Mouse (Mus musculus): ENCODE data around the gene Slc4a4. TPM values are rescaled to one million over a fixed set of nuclear protein-coding genes. Genes with fewer than 3 reads are reported as not detected.
A peak's percentile ranks its signal among the peaks of the same experiment; 100 is the strongest.
"Not testable (repeated sequence)": the region's sequence is repeated elsewhere in the genome, so short reads cannot be mapped to it uniquely, and the experiment has no call there.

Slc4a4 gene
- polyA plus RNA-seq, 1 experiment from 2014 or later: 2.6 TPM

DNA sequence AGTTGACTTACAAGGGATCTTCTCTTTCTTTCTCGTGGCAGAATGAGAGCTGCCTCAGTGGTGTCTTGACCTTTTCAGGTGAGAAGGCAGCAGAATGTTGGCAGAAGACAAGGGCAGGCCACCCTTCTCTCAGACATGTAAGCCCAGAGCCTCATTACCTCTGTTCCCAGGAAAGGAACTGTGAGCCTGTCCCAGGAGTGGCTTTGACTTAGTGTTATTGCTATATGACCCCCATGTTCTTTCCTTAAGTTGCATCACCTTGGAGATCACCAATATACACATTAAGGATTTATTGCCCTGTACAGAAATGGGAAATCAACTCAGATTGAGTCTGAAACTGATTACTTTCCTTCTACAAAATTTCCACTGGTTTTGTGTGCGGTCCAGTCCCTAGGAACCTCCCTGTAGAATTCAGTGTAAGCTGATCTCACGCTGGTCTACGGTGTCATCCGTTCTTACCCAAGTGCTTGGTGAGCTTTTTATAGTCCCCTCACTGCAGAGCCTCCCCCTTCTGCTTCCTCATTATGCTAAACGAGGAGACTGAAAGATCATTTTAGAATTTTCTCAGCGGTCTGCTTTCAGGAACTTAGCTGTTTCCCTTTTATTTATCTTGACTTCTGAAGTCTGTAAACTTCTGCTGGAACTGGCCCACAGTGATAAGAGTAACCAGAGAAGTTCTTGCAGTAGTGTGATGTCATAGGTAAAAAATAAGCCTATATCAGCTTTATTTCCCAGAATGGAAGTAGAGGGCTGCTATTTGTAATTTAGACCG lies 94.8 kb downstream of the Slc4a4 start:
- no peaks in the 10 kb centered on the region for H3K9me3 ChIP-seq (ENCODE audit: control insufficient read depth, low read length)
- H3K4me2 ChIP-seq (ENCODE audit: low read depth, low read length): no peak overlapping the region
- H3K4me3 ChIP-seq (ENCODE audit: low read length): no peak overlapping the region
- H3K27me3 ChIP-seq (replicated peaks; ENCODE audit: control insufficient read depth, insufficient read depth, low read length): no peaks in the 10 kb centered on the region
- 28% methylated on average over 8 of the region's 8 CpGs for WGBS
- H3K36me3 ChIP-seq (ENCODE audit: control insufficient read depth, insufficient read depth, low read length): no peaks in the 10 kb centered on the region
- H3K9ac ChIP-seq (ENCODE audit: low read depth, low read length): no peak overlapping the region; the same call in 1 of the 2 replicates
- peak overlapping the region; percentile 46 for H3K27ac ChIP-seq (ENCODE audit: low read length)
- ATAC-seq: peak; percentile 61
- peaks cover 7% of the 10 kb centered on the region for H3K4me1 ChIP-seq (ENCODE audit: control insufficient read depth, insufficient read depth, low read length)

DNA sequence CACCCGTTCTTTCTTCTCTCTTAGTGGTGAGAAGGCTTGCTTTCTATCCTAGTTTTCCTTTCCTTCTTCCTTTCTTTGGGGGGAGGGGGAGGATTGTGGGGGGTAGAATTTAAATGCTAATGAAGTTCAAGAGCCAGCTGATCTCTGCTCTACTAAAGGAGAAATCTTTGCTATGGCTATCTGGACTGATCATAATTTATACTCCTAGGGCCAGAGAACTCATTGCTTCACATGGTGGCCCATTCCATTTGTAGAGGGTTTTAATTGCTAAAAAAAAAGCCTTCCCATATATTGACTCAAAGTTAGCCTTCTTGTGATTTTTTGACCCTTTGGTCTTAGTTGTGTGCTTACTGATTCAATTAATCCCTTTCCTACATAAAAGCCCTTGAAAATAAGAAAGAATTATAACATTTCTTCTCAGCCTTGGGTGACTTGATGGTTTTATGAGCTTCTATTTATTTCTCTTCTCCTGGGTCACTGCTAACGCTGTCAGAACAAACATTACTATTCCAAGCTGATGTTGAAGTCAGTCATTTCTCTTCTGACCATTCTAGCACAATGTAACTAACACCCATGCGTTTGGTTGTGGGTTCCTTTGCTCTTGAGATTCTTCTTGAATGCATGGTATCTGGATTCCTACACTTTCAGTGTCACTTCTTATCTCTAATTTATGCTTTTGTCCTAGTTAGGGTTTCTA lies 95.6 kb downstream of the Slc4a4 start:
- Histone ChIP-seq H3K4me2 (ENCODE audit: low read depth, low read length) (no peak overlapping the region), H3K27ac (ENCODE audit: low read length) (peak overlapping the region; percentile 46; the same call in 1 of the 2 replicates), H3K36me3 (ENCODE audit: control insufficient read depth, insufficient read depth, low read length) (no peaks in the 10 kb centered on the region), H3K4me1 (ENCODE audit: control insufficient read depth, insufficient read depth, low read length) (peaks cover 7% of the 10 kb centered on the region), H3K9me3 (ENCODE audit: control insufficient read depth, low read length) (no peaks in the 10 kb centered on the region), H3K27me3 (replicated peaks; ENCODE audit: control insufficient read depth, insufficient read depth, low read length) (no peaks in the 10 kb centered on the region), H3K9ac (ENCODE audit: low read depth, low read length) (no peak overlapping the region), H3K4me3 (ENCODE audit: low read length) (no peak overlapping the region)
- ATAC-seq: no peak; the same call in 1 of the 2 replicates
- WGBS: 53% methylated on average over 3 of the region's 3 CpGs

DNA sequence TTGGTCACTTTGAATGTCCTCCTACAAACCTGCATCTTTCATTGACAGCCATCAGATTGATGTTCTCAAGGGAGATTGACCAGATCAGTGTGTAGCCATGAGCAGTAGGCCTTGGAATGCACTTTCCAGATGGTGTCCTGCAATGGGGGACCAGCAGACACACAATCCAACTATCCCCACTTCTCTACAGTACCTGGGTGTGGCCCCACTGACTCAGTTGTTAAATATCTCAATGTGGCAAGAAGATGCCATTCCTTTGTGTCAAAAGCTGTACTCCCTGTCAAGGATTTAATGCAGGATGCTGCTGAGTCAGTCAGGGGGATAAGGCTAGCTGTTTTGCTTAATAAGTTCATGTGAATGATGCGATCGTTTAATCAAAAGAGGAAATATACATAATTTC lies 96.6 kb downstream of the Slc4a4 start:
- no peaks in the 10 kb centered on the region for H3K36me3 ChIP-seq (ENCODE audit: control insufficient read depth, insufficient read depth, low read length)
- H3K27me3 ChIP-seq (replicated peaks; ENCODE audit: control insufficient read depth, insufficient read depth, low read length): no peaks in the 10 kb centered on the region
- no peak overlapping the region for H3K4me3 ChIP-seq (ENCODE audit: low read length)
- H3K4me2 ChIP-seq (ENCODE audit: low read depth, low read length): no peak overlapping the region
- WGBS: 94% methylated on average over 2 of the region's 2 CpGs
- peak overlapping the region; percentile 47; the same call in 1 of the 2 replicates for H3K27ac ChIP-seq (ENCODE audit: low read length)
- ATAC-seq: peak; percentile 24; the same call in 1 of the 2 replicates
- no peak overlapping the region for H3K9ac ChIP-seq (ENCODE audit: low read depth, low read length)
- H3K9me3 ChIP-seq (ENCODE audit: control insufficient read depth, low read length): no peaks in the 10 kb centered on the region
- peaks cover 7% of the 10 kb centered on the region for H3K4me1 ChIP-seq (ENCODE audit: control insufficient read depth, insufficient read depth, low read length)

DNA sequence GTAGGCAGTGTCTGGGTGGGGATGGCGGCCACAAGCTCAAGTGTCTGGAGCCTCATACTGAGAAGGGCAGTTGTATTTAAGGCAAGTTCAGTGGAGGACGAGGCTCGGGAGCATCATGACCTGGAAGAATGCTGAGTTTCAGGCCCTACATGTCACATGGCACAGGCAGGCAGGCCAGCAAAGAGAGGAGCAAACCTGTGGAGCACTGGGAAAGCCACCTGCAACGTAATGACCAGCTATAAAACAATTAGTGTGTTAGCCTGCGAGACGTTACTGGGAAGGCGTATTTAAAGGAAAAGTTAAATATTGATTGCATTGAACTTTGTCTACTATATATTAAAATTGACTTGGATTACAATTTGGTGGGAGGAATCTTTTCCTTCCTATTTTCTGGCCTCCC lies 97.0 kb downstream of the Slc4a4 start:
- Histone ChIP-seq H3K27me3 (replicated peaks; ENCODE audit: control insufficient read depth, insufficient read depth, low read length) (no peaks in the 10 kb centered on the region), H3K4me2 (ENCODE audit: low read depth, low read length) (peak overlapping the region; percentile 2; the same call in 1 of the 2 replicates), H3K9me3 (ENCODE audit: control insufficient read depth, low read length) (no peaks in the 10 kb centered on the region), H3K27ac (ENCODE audit: low read length) (peak overlapping the region; percentile 47; the same call in 1 of the 2 replicates), H3K36me3 (ENCODE audit: control insufficient read depth, insufficient read depth, low read length) (no peaks in the 10 kb centered on the region), H3K9ac (ENCODE audit: low read depth, low read length) (no peak overlapping the region), H3K4me1 (ENCODE audit: control insufficient read depth, insufficient read depth, low read length) (peaks cover 7% of the 10 kb centered on the region), H3K4me3 (ENCODE audit: low read length) (no peak overlapping the region)
- ATAC-seq: peak; percentile 87
- 60% methylated on average over 7 of the region's 7 CpGs for WGBS

GRCm38 (mm10) chr5:88989018-88989417 lies 102.4 kb downstream of the Slc4a4 start:
- Histone ChIP-seq H3K27me3 (replicated peaks; ENCODE audit: control insufficient read depth, insufficient read depth, low read length) (no peaks in the 10 kb centered on the region), H3K4me2 (ENCODE audit: low read depth, low read length) (no peak overlapping the region), H3K4me3 (ENCODE audit: low read length) (no peak overlapping the region), H3K4me1 (ENCODE audit: control insufficient read depth, insufficient read depth, low read length) (no peaks in the 10 kb centered on the region; the same call in 1 of the 2 replicates), H3K36me3 (ENCODE audit: control insufficient read depth, insufficient read depth, low read length) (no peaks in the 10 kb centered on the region), H3K27ac (ENCODE audit: low read length) (no peak overlapping the region), H3K9ac (ENCODE audit: low read depth, low read length) (no peak overlapping the region), H3K9me3 (ENCODE audit: control insufficient read depth, low read length) (no peaks in the 10 kb centered on the region)
- ATAC-seq: no peak

DNA sequence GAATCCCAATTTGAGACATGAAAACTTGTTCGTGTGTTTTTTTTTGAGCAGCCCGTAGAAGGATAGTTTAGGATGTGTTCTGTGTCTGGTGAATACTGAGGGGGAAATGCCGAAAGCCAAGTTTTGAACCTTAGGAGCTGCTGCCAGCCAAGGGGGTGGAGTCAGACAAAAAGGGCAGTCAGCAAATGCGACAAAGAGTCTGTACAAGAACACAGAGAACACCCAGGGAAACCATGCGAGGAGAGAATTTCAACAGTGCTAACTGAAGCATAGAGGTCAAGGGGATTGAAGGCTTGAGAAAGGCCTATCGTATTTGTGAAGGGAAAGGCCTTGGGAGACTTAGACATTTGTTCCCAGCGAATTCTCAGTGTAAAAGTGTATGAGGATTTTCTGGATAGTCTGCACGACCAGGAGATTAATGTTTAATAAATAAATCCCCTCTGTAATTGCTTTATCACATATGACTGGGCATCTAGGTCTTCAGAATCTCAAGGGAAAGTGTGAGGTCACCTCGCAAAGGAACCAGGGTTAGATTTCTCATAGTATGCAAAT lies 103.7 kb downstream of the Slc4a4 start:
- WGBS: 74% methylated on average over 9 of the region's 9 CpGs
- H3K4me2 ChIP-seq (ENCODE audit: low read depth, low read length): no peak overlapping the region
- H3K9me3 ChIP-seq (ENCODE audit: control insufficient read depth, low read length): no peaks in the 10 kb centered on the region
- H3K27me3 ChIP-seq (replicated peaks; ENCODE audit: control insufficient read depth, insufficient read depth, low read length): no peaks in the 10 kb centered on the region
- H3K4me3 ChIP-seq (ENCODE audit: low read length): no peak overlapping the region
- no peak for ATAC-seq
- no peaks in the 10 kb centered on the region for H3K4me1 ChIP-seq (ENCODE audit: control insufficient read depth, insufficient read depth, low read length)
- H3K27ac ChIP-seq (ENCODE audit: low read length): no peak overlapping the region
- H3K36me3 ChIP-seq (ENCODE audit: control insufficient read depth, insufficient read depth, low read length): no peaks in the 10 kb centered on the region
- no peak overlapping the region for H3K9ac ChIP-seq (ENCODE audit: low read depth, low read length)

GRCm38 (mm10) chr5:88991309-88991708 lies 104.7 kb downstream of the Slc4a4 start:
- not testable (repeated sequence) for H3K27me3 ChIP-seq (replicated peaks; ENCODE audit: control insufficient read depth, insufficient read depth, low read length); H3K4me2 ChIP-seq (ENCODE audit: low read depth, low read length); H3K4me1 ChIP-seq (ENCODE audit: control insufficient read depth, insufficient read depth, low read length); H3K9me3 ChIP-seq (ENCODE audit: control insufficient read depth, low read length); H3K36me3 ChIP-seq (ENCODE audit: control insufficient read depth, insufficient read depth, low read length); H3K27ac ChIP-seq (ENCODE audit: low read length); H3K9ac ChIP-seq (ENCODE audit: low read depth, low read length); ATAC-seq; H3K4me3 ChIP-seq (ENCODE audit: low read length)
- 66% methylated on average over 2 of the region's 2 CpGs for WGBS

DNA sequence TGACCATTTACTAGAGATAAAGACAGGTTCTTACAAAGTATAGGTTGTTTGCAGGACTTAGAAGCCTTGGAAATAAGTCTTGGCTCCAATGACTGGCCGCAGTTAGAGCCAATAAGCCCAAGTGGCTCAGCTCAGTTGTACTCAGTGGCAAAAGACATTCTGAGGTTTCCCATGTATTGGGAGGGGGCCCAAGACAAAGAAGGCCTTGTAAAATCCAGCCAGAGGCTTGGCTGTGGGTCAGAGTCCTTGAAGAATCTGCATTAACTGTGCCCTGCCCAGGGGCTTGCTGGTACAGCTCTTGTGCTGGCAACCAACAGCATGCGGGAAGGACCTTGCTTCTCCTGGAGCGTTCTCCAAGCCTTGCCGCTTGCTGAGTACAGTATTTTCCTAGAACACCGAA lies 107.9 kb downstream of the Slc4a4 start:
- Histone ChIP-seq H3K4me1 (ENCODE audit: control insufficient read depth, insufficient read depth, low read length) (no peaks in the 10 kb centered on the region), H3K9me3 (ENCODE audit: control insufficient read depth, low read length) (no peaks in the 10 kb centered on the region), H3K36me3 (ENCODE audit: control insufficient read depth, insufficient read depth, low read length) (no peaks in the 10 kb centered on the region), H3K4me2 (ENCODE audit: low read depth, low read length) (no peak overlapping the region), H3K4me3 (ENCODE audit: low read length) (no peak overlapping the region), H3K27ac (ENCODE audit: low read length) (no peak overlapping the region), H3K27me3 (replicated peaks; ENCODE audit: control insufficient read depth, insufficient read depth, low read length) (no peaks in the 10 kb centered on the region), H3K9ac (ENCODE audit: low read depth, low read length) (no peak overlapping the region)
- peak; percentile 71 for ATAC-seq
- 83% methylated on average over 5 of the region's 5 CpGs for WGBS

DNA sequence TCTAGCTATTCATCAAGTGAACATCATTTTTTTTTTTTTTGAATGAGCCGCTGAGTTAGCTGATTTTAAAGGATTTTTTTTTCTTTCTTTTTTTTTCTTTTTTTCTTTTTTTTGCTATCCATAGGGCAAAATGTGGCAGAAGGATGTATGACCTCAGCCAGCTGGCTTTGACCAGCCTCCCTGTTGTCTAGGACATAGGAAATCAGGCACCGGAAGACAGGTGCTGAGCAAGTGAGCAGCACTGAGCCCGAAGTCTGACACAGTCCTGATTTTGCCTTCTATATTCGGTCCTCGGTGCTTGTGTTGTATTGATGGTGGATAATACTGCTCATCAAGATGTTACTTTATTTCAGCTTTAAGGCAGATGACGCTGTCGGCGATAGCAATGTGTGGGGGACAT lies 109.6 kb downstream of the Slc4a4 start:
- Histone ChIP-seq H3K9ac (ENCODE audit: low read depth, low read length) (no peak overlapping the region), H3K4me2 (ENCODE audit: low read depth, low read length) (no peak overlapping the region), H3K9me3 (ENCODE audit: control insufficient read depth, low read length) (no peaks in the 10 kb centered on the region), H3K27me3 (replicated peaks; ENCODE audit: control insufficient read depth, insufficient read depth, low read length) (no peaks in the 10 kb centered on the region), H3K4me1 (ENCODE audit: control insufficient read depth, insufficient read depth, low read length) (no peaks in the 10 kb centered on the region), H3K27ac (ENCODE audit: low read length) (no peak overlapping the region), H3K4me3 (ENCODE audit: low read length) (no peak overlapping the region), H3K36me3 (ENCODE audit: control insufficient read depth, insufficient read depth, low read length) (no peaks in the 10 kb centered on the region)
- ATAC-seq: no peak
- 98% methylated on average over 8 of the region's 8 CpGs for WGBS

All from intestine, embryonic 16.5 days (tissue).